In the genomic region with DNA sequence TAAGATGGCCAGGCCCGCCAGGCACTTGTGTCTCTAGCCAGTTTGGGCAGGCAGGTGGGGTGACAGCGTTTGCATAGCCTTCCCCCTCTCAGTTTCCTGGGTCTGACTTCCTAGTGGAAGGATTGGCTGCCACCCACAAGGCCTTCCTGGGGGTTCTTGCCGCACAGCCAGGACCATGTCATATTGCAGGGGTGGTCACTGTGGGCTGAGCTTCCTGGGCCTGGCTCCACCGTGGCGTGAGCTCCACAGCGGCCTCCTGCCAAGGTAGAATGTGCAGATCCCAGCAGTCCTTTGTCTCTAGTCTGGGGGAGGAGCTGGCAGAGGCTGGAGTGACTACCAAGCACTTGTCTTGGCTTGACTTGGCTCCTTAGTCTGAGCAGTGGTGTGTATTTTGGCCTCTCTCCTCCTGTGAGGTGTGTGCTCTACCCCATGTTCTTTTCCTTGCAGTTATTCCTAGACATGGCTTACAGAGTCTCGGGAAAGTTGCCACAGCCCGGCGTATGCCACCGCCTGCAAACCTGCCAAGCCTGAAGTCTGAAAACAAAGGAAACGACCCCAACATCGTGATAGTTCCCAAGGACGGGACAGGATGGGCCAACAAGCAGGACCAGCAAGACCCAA, we compare ENCODE assay signal across 9 mouse cellular contexts. TPM values are rescaled to one million over a fixed set of nuclear protein-coding genes. Genes with fewer than 3 reads are reported as not detected.
DNase-seq lines count a peak whose midpoint lies in the region; ATAC-seq and TF ChIP-seq lines count a peak whose summit lies in the region.
"Had no signal": no experiment of that assay in that cellular context is flagged by ENCODE, and none has a peak within 500 bp of the region (broad histone marks: within the 10 kb centered on the region; RNA-seq: fewer than 3 reads in every experiment).

No protein-coding gene starts in this region.

- peak; percentile 50; the same call in 1 of the 2 replicates for ATAC-seq in cerebellum, adult (ENCODE audit: insufficient number of reproducible peaks, low FRiP score, low TSS enrichment)
- ATAC-seq in forebrain, embryonic 11.5 days (replicated peaks; ENCODE audit: low FRiP score): 0 out of 2 replicates have a peak, but pooled peaks have one; percentile 33
- peak; percentile 84 for ATAC-seq in hindbrain, postnatal 0 days

- no peak for TF ChIP-seq CTCF in CH12.LX (conservative IDR thresholded peaks at IDR 0.05 in 1 of 2, IDR thresholded peaks at IDR 0.05 in 1 of 2; ENCODE audit: low read depth in 2 of 2, low read length in 2 of 2)
- no peak for TF ChIP-seq CTCF in hindbrain, postnatal 0 days (IDR thresholded peaks at IDR 0.05; ENCODE audit: low read depth)

- no peak; the same call in 1 of the 2 replicates for TF ChIP-seq POLR2A in CH12.LX (IDR thresholded peaks at IDR 0.05; ENCODE audit: low read depth, low read length)

- peaks cover 79% of the 10 kb centered on the region for H3K79me2 ChIP-seq in CH12.LX (replicated peaks; ENCODE audit: control insufficient read depth, extremely low read depth, insufficient read depth, poor library complexity, severe bottlenecking)

- in situ Hi-C loops in CH12.LX (cut with MboI; ENCODE audit: low pct_ligation_motif_present, low pct_unique_long_range_greater_than_20kb, low sequenced_read_pairs): no loop called here

- H3K36me3 ChIP-seq in CH12.LX (replicated peaks in 1 of 2; ENCODE audit: control insufficient read depth in 1 of 2, insufficient read depth in 1 of 2, low read length in 1 of 2): peaks cover 46 to 63% of the 10 kb centered on the region in 2 experiments
- peaks cover 7% of the 10 kb centered on the region; the same call in 1 of the 2 replicates for H3K36me3 ChIP-seq in forebrain, embryonic 11.5 days (ENCODE audit: control insufficient read depth, insufficient read depth, low read length)
- peaks cover 31% of the 10 kb centered on the region for H3K36me3 ChIP-seq in hindbrain, postnatal 0 days (ENCODE audit: insufficient read depth, low read length)

- DNase-seq in cerebellum, postnatal 4 days (ENCODE audit: low spot score in 2 of 2): no peak
- no peak for DNase-seq in CH12.LX (ENCODE audit: extremely low read depth)
- no peak for DNase-seq in forebrain, embryonic 11.5 days (ENCODE audit: low spot score)
- DNase-seq in hindbrain, postnatal 0 days (ENCODE audit: low spot score): peak; percentile 83
- peak; percentile 88 for DNase-seq in lung, postnatal 36 days
- no peak for DNase-seq in spleen, postnatal 14 days (ENCODE audit: low spot score in 2 of 2)
- DNase-seq in gastrocnemius, postnatal 14 days: no peak

- H3K4me1 ChIP-seq in CH12.LX (ENCODE audit: control insufficient read depth in 1 of 2, insufficient read depth in 2 of 2): peaks cover 38 to 74% of the 10 kb centered on the region in 2 experiments
- H3K4me1 ChIP-seq in forebrain, embryonic 11.5 days (replicated peaks; ENCODE audit: control insufficient read depth, insufficient read depth, low read length): 0 out of 2 replicates have a peak, but pooled peaks cover 4% of the 10 kb centered on the region
- peaks cover 33% of the 10 kb centered on the region for H3K4me1 ChIP-seq in hindbrain, postnatal 0 days (ENCODE audit: insufficient read depth, low read length)

- no peak overlapping the region; the same call in 1 of the 2 replicates for H3K27ac ChIP-seq in CH12.LX (ENCODE audit: insufficient read depth, low read depth)
- H3K27ac ChIP-seq in forebrain, embryonic 11.5 days (ENCODE audit: low read depth, low read length): peak overlapping the region; percentile 10; the same call in 1 of the 2 replicates
- H3K27ac ChIP-seq in hindbrain, postnatal 0 days: peak overlapping the region; percentile 79
- H3K27ac ChIP-seq: liver, embryonic 14.5 days had no signal

- H3K27me3 ChIP-seq in CH12.LX (replicated peaks): no peaks in the 10 kb centered on the region
- H3K27me3 ChIP-seq in forebrain, embryonic 11.5 days (ENCODE audit: control insufficient read depth, insufficient read depth, low read length): no peaks in the 10 kb centered on the region
- no peaks in the 10 kb centered on the region for H3K27me3 ChIP-seq in hindbrain, postnatal 0 days (ENCODE audit: insufficient read depth, low read length)

- WGBS in forebrain, embryonic 11.5 days: 63% methylated on average over 13 of the region's 13 CpGs
- 26% methylated on average over 13 of the region's 13 CpGs for WGBS in hindbrain, postnatal 0 days

- intact Hi-C loops in gastrocnemius, postnatal 14 days (cut with DNase I; ENCODE audit: low total_unique reads): no loop called here

- no peak for TF ChIP-seq RAD21 in CH12.LX (IDR thresholded peaks at IDR 0.05; ENCODE audit: low read depth, low read length)

- H3K4me3 ChIP-seq in CH12.LX (replicated peaks in 1 of 3; ENCODE audit: low read depth in 2 of 3, low read length in 2 of 3, poor library complexity in 1 of 3): peak overlapping the region in 1 of 3 experiments; percentile 49
- no peak overlapping the region for H3K4me3 ChIP-seq in forebrain, embryonic 11.5 days (ENCODE audit: low read depth, low read length)
- H3K4me3 ChIP-seq in hindbrain, postnatal 0 days (ENCODE audit: low read length): no peak overlapping the region

- H3K9ac ChIP-seq in CH12.LX (ENCODE audit: insufficient read depth, low read depth): no peak overlapping the region
- H3K9ac ChIP-seq in forebrain, embryonic 11.5 days (ENCODE audit: low read length): no peak overlapping the region
- H3K9ac ChIP-seq in hindbrain, postnatal 0 days (replicated peaks; ENCODE audit: low read length): no peak overlapping the region; the same call in 1 of the 2 replicates
- H3K9ac ChIP-seq: liver, embryonic 14.5 days had no signal

- dilution Hi-C loops in CH12.LX (cut with MboI; ENCODE audit: extremely low pct_ligation_motif_present, extremely low pct_unique_long_range_greater_than_20kb, low sequenced_read_pairs): no loop called here

- H3K9me3 ChIP-seq in CH12.LX (replicated peaks; ENCODE audit: low read length): no peaks in the 10 kb centered on the region
- no peaks in the 10 kb centered on the region for H3K9me3 ChIP-seq in forebrain, embryonic 11.5 days (ENCODE audit: control insufficient read depth, low read length)
- no peaks in the 10 kb centered on the region for H3K9me3 ChIP-seq in hindbrain, postnatal 0 days (ENCODE audit: low read length)

- TF ChIP-seq EP300 in CH12.LX (IDR thresholded peaks at IDR 0.05; ENCODE audit: low read length): no peak

- H3K4me2 ChIP-seq in CH12.LX (ENCODE audit: insufficient read depth, low read depth, poor library complexity, severe bottlenecking): no peak overlapping the region
- no peak overlapping the region for H3K4me2 ChIP-seq in forebrain, embryonic 11.5 days (ENCODE audit: low read depth, low read length, severe bottlenecking)
- H3K4me2 ChIP-seq in hindbrain, postnatal 0 days (ENCODE audit: low read depth, low read length): peak overlapping the region; percentile 14; the same call in 1 of the 2 replicates

TF ChIP-seq in CH12.LX, 34 proteins besides CTCF, POLR2A, EP300 and RAD21:
- TF ChIP-seq RCOR1 (conservative IDR thresholded peaks at IDR 0.05; ENCODE audit: low read depth, low read length) (no peak), SIN3A (IDR thresholded peaks at IDR 0.05; ENCODE audit: low read length) (0 out of 2 replicates have a peak, but pooled peaks have one; percentile 12)
TF ChIP-seq in CH12.LX: peak in this region for 1.

RNA-seq across cellular contexts. Expression of gene Prrc2b, which starts 31.9 kb away (rescaled TPM):
- total RNA-seq in CH12.LX (2012; rRNA removed): 34.3 and 42.2 TPM in 2 replicates
- total RNA-seq in CH12.LX (2014; rRNA removed): 7.6 TPM in 2 replicates
- 54.7 and 59.9 TPM in 2 replicates for polyA plus RNA-seq in CH12.LX (2012; ENCODE audit: insufficient read length, low read depth)
- 98.0 and 102 TPM in 2 replicates for polyA plus RNA-seq in forebrain, embryonic 11.5 days (2014; fragmentation: Nextera tagmentation; extraction: Ambion mirVana)
- 188 and 206 TPM in 2 replicates for total RNA-seq in hindbrain, postnatal 0 days (2014; rRNA removed)
- polyA plus RNA-seq in hindbrain, postnatal 0 days (2015; fragmentation: Nextera tagmentation; extraction: Ambion mirVana): 44.8 and 55.9 TPM in 2 replicates
- total RNA-seq in gastrocnemius, postnatal 14 days (2021): 10 to 100 TPM; 79.2 to 83.9 TPM

RNA-seq across cellular contexts. Expression of gene Pomt1, which starts 53.6 kb away (rescaled TPM):
- total RNA-seq in CH12.LX (2012; rRNA removed): 16.0 and 16.7 TPM in 2 replicates
- total RNA-seq in CH12.LX (2014; rRNA removed): 12.3 and 13.6 TPM in 2 replicates
- 13.1 and 16.0 TPM in 2 replicates for polyA plus RNA-seq in CH12.LX (2012; ENCODE audit: insufficient read length, low read depth)
- polyA plus RNA-seq in forebrain, embryonic 11.5 days (2014; fragmentation: Nextera tagmentation; extraction: Ambion mirVana): 26.3 and 33.3 TPM in 2 replicates
- total RNA-seq in hindbrain, postnatal 0 days (2014; rRNA removed): 41.2 and 41.8 TPM in 2 replicates
- polyA plus RNA-seq in hindbrain, postnatal 0 days (2015; fragmentation: Nextera tagmentation; extraction: Ambion mirVana): 18.0 and 19.4 TPM in 2 replicates
- 10 to 100 TPM; 14.4 to 17.3 TPM for total RNA-seq in gastrocnemius, postnatal 14 days (2021)

Comparison
In these comparisons a context has a peak if more than half of its experiments do, and no peak if none do; other contexts are left out.
1. ATAC-seq: peak in every context shown above with its lines; median percentile 84 in hindbrain, postnatal 0 days; 50 in cerebellum, adult; 33 in forebrain, embryonic 11.5 days.
2. DNase-seq: peak in hindbrain, postnatal 0 days (single experiment) and lung, postnatal 36 days (single experiment); none in cerebellum, postnatal 4 days (0 of 2), CH12.LX (single experiment), forebrain, embryonic 11.5 days (single experiment), spleen, postnatal 14 days (0 of 2) and gastrocnemius, postnatal 14 days (single experiment).